Mouse (Mus musculus) bone marrow macrophage, adult 2 months (primary cell): ENCODE results near the gene Alpl.

Experiments
- CTCF ChIP-seq: IDR thresholded peaks from 2 replicates; pipeline ENCODE4 v1.5.1; 2012; ENCODE audit warnings: low read depth, mild to moderate bottlenecking, low read length, moderate library complexity
- POLR2A ChIP-seq: IDR thresholded peaks from 2 replicates; pipeline ENCODE4 v1.6.1; 2012; ENCODE audit warnings: mild to moderate bottlenecking, low read depth, low read length, borderline replicate concordance

GRCm38 (mm10) chr4:137740350-137740749 is 55.8 kb downstream of the Alpl start:
- TF ChIP-seq CTCF (no peak), POLR2A (no peak)
